Mouse (Mus musculus) intestine, postnatal 0 days (tissue): Measurements from ENCODE around the gene Brsk1. TPM values are rescaled to one million over a fixed set of nuclear protein-coding genes. Genes with fewer than 3 reads are reported as not detected.

Experiments
- ATAC-seq: fragments of 200-750 bp; cut with Nextera tagmentation; 2 replicates; pipeline ENCODE4 v1.8.0; 2017; ENCODE audit warnings: mild to moderate bottlenecking, moderate TSS enrichment, moderate library complexity
- H3K27ac ChIP-seq: fragments of 300-500 bp; sonication (generic); 2 replicates; pipeline ENCODE4 v1.5.1; 2014; ENCODE audit warnings: mild to moderate bottlenecking, low read depth, low read length, moderate library complexity
- H3K27me3 ChIP-seq: fragments of 300-500 bp; sonication (generic); replicated peaks from 2 replicates; pipeline ENCODE4 v1.6.1; 2014; ENCODE audit warnings: low read length, mixed read lengths; ENCODE audit not compliant: control insufficient read depth, insufficient read depth
- H3K36me3 ChIP-seq: fragments of 300-500 bp; sonication (generic); 2 replicates; pipeline ENCODE4 v1.6.1; 2014; ENCODE audit warnings: mild to moderate bottlenecking, moderate library complexity; ENCODE audit not compliant: control insufficient read depth, insufficient read depth
- H3K4me1 ChIP-seq: fragments of 300-500 bp; sonication (generic); replicated peaks from 2 replicates; pipeline ENCODE4 v1.6.1; 2014; ENCODE audit warnings: antibody characterized with exemption, low read length, mixed read lengths; ENCODE audit not compliant: control insufficient read depth, insufficient read depth
- H3K4me2 ChIP-seq: fragments of 300-500 bp; sonication (generic); replicated peaks from 2 replicates; pipeline ENCODE4 v1.6.1; 2014; ENCODE audit warnings: low read depth, mild to moderate bottlenecking, moderate library complexity
- H3K4me3 ChIP-seq: fragments of 300-500 bp; sonication (generic); 2 replicates; pipeline ENCODE4 v1.5.1; 2014; ENCODE audit warnings: low read depth, low read length
- H3K9ac ChIP-seq: fragments of 300-500 bp; sonication (generic); 2 replicates; pipeline ENCODE4 v1.6.1; 2014; ENCODE audit warnings: mild to moderate bottlenecking, low read depth, low read length
- H3K9me3 ChIP-seq: fragments of 300-500 bp; sonication (generic); 2 replicates; pipeline ENCODE4 v1.6.1; 2016; ENCODE audit warnings: mixed run types; ENCODE audit not compliant: control insufficient read depth
- CTCF ChIP-seq: sonication (generic); IDR thresholded peaks from 2 replicates; pipeline ENCODE4 v1.5.1; 2016; ENCODE audit warnings: low read depth, mild to moderate bottlenecking, control low read depth, antibody characterized with exemption, moderate library complexity
- WGBS: fragments of 180-500 bp; shearing (Covaris S2); extraction: QIAGEN DNeasy Blood & Tissue Kit; methylation state at CpG from one replicate; pipeline ENCODE4 v1.1.7; 2014; 5-methylcytosine and 5-hydroxymethylcytosine counted together
- polyA plus RNA-seq: library from polyadenylated mRNA; unstranded; fragments of >200 nt; fragmentation: Nextera tagmentation; extraction: Ambion mirVana; gene quantifications from 2 replicates; pipeline ENCODE4 v1.2.1, GENCODE M21; 2015

The Brsk1 gene
- polyA plus RNA-seq, 1 experiment from 2014 or later: 0.98 TPM

DNA sequence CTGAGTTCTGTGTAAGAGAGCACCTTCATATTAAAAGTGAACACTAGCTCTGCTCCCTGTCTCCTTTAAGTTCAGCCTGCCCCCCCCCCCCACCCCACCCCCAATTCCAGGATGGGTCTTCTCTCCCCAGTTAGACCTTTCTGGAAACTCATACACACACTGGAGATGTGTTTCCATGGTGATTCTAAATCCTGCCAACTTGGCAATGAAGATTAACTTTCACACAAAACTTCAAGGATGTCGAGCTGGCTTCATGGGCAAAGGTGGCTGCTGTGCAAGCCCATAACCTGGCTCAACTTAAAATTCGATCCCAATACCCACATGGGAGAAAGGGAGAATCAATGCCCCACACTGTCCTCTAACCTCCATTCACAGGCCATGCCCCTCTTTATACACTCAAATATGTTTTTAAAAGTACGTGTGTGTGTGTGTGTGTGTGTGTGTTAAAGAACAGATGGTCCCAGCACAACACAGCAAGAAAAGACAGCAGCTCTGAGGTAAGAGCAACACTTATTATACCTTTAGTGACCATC is 30.4 kb upstream of the Brsk1 start:
- TF ChIP-seq CTCF: no peak
- no peak for ATAC-seq
- Histone ChIP-seq H3K4me2 (peak overlapping the region; percentile 86; the same call in 1 of the 2 replicates), H3K36me3 (peaks cover 11% of the 10 kb centered on the region; the same call in 1 of the 2 replicates), H3K27ac (no peak overlapping the region), H3K27me3 (no peaks in the 10 kb centered on the region), H3K9ac (no peak overlapping the region), H3K4me1 (0 out of 2 replicates have a peak, but pooled peaks cover 3% of the 10 kb centered on the region), H3K9me3 (no peaks in the 10 kb centered on the region), H3K4me3 (no peak overlapping the region)
- 71% methylated on average over 3 of the region's 3 CpGs for WGBS

DNA sequence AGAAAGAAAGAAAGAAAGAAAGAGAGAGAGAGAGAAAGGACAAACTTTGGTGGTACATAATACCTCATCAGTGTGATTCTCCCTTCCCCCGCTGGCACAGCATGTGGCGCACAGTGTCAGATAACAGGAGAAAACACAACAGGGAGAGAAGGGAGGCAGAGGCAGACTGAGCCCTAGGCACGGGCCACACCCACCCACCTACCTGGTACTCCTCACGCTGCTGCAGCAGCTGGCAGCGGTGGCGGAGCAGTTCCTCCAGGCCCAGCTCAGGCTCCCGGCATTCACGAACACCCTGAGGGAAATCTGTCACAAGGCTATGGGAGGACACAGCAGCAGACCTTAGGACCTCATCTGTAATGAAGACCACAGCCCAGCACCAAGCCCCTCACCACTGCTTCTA is 27.2 kb upstream of the Brsk1 start:
- H3K27ac ChIP-seq: no peak overlapping the region
- H3K27me3 ChIP-seq: no peaks in the 10 kb centered on the region
- no peak overlapping the region for H3K4me2 ChIP-seq
- no peak overlapping the region for H3K4me3 ChIP-seq
- TF ChIP-seq CTCF: no peak
- H3K9ac ChIP-seq: no peak overlapping the region
- 72% methylated on average over 8 of the region's 8 CpGs for WGBS
- ATAC-seq: no peak
- no peaks in the 10 kb centered on the region for H3K4me1 ChIP-seq
- peaks cover 14% of the 10 kb centered on the region; the same call in 1 of the 2 replicates for H3K36me3 ChIP-seq
- H3K9me3 ChIP-seq: no peaks in the 10 kb centered on the region

DNA sequence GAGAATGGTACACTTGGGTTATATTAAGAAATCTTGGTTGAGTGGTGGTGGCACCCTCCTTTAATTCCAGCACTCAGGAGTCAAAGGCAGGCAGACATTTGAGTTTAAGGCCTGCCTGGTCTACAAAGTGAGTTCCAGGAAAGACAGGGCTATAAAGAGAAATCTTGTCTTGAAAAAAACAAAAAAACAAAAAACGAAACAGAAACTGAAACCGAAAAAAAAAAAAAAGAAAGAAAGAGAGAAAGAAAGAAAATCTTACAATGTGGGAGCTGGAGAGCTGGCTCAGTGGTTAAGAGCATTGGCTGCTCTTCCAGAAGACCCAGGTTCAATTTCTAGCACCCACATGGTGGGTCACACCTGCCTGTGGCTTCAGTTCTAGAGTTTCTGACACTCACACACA is 26.7 kb upstream of the Brsk1 start:
- TF ChIP-seq CTCF: no peak
- Histone ChIP-seq H3K9me3 (no peaks in the 10 kb centered on the region), H3K27ac (no peak overlapping the region), H3K4me1 (no peaks in the 10 kb centered on the region), H3K4me2 (no peak overlapping the region), H3K9ac (no peak overlapping the region), H3K4me3 (no peak overlapping the region), H3K27me3 (no peaks in the 10 kb centered on the region), H3K36me3 (peaks cover 14% of the 10 kb centered on the region; the same call in 1 of the 2 replicates)
- ATAC-seq: no peak
- 80% methylated on average over 2 of the region's 2 CpGs for WGBS

DNA sequence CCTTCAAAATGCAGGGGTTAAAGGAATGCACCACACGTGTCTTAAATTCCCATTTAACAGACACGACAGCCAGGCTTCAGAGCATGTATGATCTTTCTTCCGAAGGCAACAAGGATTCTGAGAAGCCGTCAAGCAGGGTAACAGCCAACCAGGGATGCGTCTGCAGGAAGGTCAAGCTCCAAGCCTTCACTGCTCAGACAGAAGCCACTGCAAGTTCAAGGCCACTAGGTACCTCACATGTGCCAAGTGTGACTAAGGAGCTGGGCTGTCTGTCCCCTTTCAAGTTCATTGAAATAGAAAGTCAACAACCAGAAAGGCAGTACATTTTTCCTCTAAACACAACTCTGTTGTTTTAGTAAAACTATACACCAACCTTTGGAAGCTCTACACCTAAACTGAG is 23.5 kb upstream of the Brsk1 start:
- WGBS: 95% methylated on average over 5 of the region's 5 CpGs
- ATAC-seq: no peak
- H3K36me3 ChIP-seq: peaks cover 27% of the 10 kb centered on the region; the same call in 1 of the 2 replicates

DNA sequence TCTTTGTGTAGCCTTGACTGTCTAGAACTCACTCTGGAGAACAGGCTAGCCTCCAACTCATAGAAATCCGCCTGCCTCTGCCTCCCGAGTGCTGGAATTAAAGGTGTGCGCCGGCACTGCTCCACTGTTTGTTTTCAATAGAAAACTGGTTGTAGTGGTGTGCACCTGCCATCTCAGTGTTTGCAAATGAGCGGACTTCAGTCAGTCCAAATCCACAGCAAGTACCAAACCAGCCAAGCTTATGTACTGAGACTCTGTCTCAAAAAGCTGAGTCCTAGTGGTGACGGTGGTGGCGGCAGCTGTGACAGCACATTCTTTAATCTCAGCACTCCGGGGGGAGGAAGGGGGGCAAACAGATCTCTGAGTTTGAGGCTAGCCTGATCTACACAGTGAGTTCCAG is 21.9 kb upstream of the Brsk1 start:
- Histone ChIP-seq H3K9me3 (no peaks in the 10 kb centered on the region), H3K36me3 (peaks cover 23% of the 10 kb centered on the region; the same call in 1 of the 2 replicates), H3K4me1 (no peaks in the 10 kb centered on the region), H3K4me2 (no peak overlapping the region), H3K27ac (no peak overlapping the region), H3K27me3 (no peaks in the 10 kb centered on the region), H3K9ac (no peak overlapping the region), H3K4me3 (no peak overlapping the region)
- WGBS: 94% methylated on average over 8 of the region's 8 CpGs
- ATAC-seq: no peak
- TF ChIP-seq CTCF: no peak

More for the DNA sequence above, 23.5 kb upstream of the Brsk1 start:
- Histone ChIP-seq H3K9me3 (no peaks in the 10 kb centered on the region), H3K4me2 (no peak overlapping the region), H3K4me1 (no peaks in the 10 kb centered on the region), H3K27ac (no peak overlapping the region), H3K27me3 (no peaks in the 10 kb centered on the region), H3K4me3 (no peak overlapping the region), H3K9ac (no peak overlapping the region)
- no peak for TF ChIP-seq CTCF

DNA sequence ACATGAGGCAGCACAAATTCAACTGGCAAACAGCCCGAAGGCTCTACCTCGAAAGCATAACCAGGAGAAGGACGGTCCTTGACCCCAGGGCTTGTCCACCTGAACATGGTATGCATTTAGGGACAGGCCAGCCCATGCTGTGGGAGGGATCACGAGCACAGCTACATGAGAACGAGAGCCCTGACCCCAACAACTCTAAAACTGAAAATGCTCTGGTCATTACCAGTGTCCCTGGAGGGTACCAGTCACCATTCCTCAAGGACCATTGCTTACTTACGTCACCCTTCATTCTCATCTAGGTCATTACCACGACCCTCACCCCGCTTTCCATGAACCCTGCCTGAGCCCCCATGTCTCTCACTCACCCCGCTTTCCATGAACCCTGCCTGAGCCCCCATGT is 21.2 kb upstream of the Brsk1 start:
- H3K36me3 ChIP-seq: peaks cover 20% of the 10 kb centered on the region; the same call in 1 of the 2 replicates
- no peak overlapping the region for H3K4me3 ChIP-seq
- no peak for TF ChIP-seq CTCF
- no peaks in the 10 kb centered on the region for H3K9me3 ChIP-seq
- no peaks in the 10 kb centered on the region for H3K27me3 ChIP-seq
- no peak overlapping the region for H3K9ac ChIP-seq
- H3K4me2 ChIP-seq: no peak overlapping the region
- no peaks in the 10 kb centered on the region; the same call in 1 of the 2 replicates for H3K4me1 ChIP-seq
- WGBS: 98% methylated on average over 9 of the region's 9 CpGs
- ATAC-seq: no peak
- H3K27ac ChIP-seq: no peak overlapping the region
